Mouse (Mus musculus) frontal cortex, adult 2 months (tissue): Measurements from ENCODE around the gene Ttc27. TPM values are rescaled to one million over a fixed set of nuclear protein-coding genes. Genes with fewer than 3 reads are reported as not detected.

ENCODE experiments used
- DNase-seq, 2 experiments: peaks; one replicate each; pipeline ENCODE4 v3.0.0; 2022; ENCODE audit warnings: low spot score in 1 of 2; ENCODE audit errors: extremely low spot score in 1 of 2
- polyA plus RNA-seq: library from polyadenylated mRNA; depleted of rRNA; stranded (reverse); fragments of >200 nt; gene quantifications from 2 replicates; pipeline ENCODE4 v1.2.3, GENCODE M21; 2012

The Ttc27 gene
- polyA plus RNA-seq, 1 experiment, result 13.5 TPM

- DNase-seq, result no peak
Observed at GRCm38 (mm10) chr17:74819711-74820110, 102.2 kb downstream of the Ttc27 start.

GRCm38 (mm10) chr17:74830851-74831250 lies 113.3 kb downstream of the Ttc27 start:
- no peak for DNase-seq

- peak; percentile 19 to 40 for DNase-seq
Observed at GRCm38 (mm10) chr17:74841721-74842120, 124.2 kb downstream of the Ttc27 start.

GRCm38 (mm10) chr17:74842603-74843002 lies 125.1 kb downstream of the Ttc27 start:
- DNase-seq, result no peak

- DNase-seq, result no peak
Observed at GRCm38 (mm10) chr17:74843486-74843885, 126.0 kb downstream of the Ttc27 start.

- DNase-seq, result no peak
Observed at GRCm38 (mm10) chr17:74846031-74846891, 128.7 kb downstream of the Ttc27 start.

- DNase-seq, result no peak
Observed at GRCm38 (mm10) chr17:74850216-74850615, 132.7 kb downstream of the Ttc27 start.

- DNase-seq, result no peak
Observed at GRCm38 (mm10) chr17:74859298-74859697, 141.8 kb downstream of the Ttc27 start.

GRCm38 (mm10) chr17:74860180-74860993 lies 142.9 kb downstream of the Ttc27 start:
- no peak for DNase-seq

- DNase-seq, result no peak
Observed at GRCm38 (mm10) chr17:74863845-74864244, 146.3 kb downstream of the Ttc27 start.

GRCm38 (mm10) chr17:74864790-74865548 lies 147.4 kb downstream of the Ttc27 start:
- no peak for DNase-seq

- DNase-seq, result no peak
Observed at GRCm38 (mm10) chr17:74865694-74866564, 148.4 kb downstream of the Ttc27 start.

GRCm38 (mm10) chr17:74866565-74867507 lies 149.3 kb downstream of the Ttc27 start:
- DNase-seq, result no peak

- DNase-seq, result no peak
Observed at GRCm38 (mm10) chr17:74868185-74868907, 150.8 kb downstream of the Ttc27 start.

GRCm38 (mm10) chr17:74869556-74869955 lies 152.0 kb downstream of the Ttc27 start:
- no peak for DNase-seq

- DNase-seq, result no peak
Observed at GRCm38 (mm10) chr17:74870177-74871160, 152.9 kb downstream of the Ttc27 start.

- no peak for DNase-seq
Observed at GRCm38 (mm10) chr17:74872567-74872966, 155.0 kb downstream of the Ttc27 start.
